Mouse (Mus musculus) retina, adult 2 months (tissue): ENCODE results near the gene Nup188.

Experiments used
- DNase-seq: peaks from one replicate; pipeline ENCODE4 v3.0.0-alpha.2; 2012; ENCODE audit warnings: low read depth, low spot score

The Nup188 gene

DNA sequence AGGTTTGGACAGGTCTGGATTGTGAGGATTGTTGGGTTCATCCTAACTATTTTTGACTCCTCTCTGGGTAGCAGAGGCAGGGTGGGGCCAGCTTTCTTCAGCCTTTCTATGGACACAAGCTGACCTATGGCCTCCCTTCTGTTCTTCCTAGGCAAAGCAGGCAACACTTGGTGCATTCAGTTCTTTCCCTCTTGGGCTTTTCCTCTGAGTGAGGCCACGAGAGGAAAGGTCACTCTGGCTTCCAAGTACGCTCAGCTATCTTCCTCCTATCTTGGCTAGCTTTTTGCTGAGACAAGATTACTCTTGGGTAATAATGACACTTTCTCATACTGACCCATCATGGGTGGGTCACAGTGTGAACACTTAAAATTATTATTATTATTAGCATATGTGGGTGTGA, 3.0 kb upstream of the Nup188 start:
- DNase-seq: no peak

DNA sequence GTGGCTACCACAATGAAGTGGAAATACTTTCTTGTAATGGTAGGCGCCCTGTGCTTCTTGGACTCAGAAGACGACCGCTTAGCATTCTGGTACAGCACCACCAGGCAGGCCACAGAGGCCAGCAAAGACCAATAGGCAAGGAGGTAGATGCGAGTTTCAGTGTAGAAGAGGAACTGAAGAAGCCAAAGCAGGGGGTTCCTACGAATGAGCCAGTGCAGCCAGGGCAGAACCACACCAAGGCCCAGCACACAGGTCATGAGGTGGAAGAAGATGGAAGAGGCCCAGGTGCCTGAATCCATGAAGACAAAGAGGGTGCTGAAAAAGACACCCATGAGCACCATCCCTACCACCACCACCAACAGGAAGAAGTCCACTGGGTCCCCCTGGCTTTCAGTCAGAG, 1.2 kb upstream of the Nup188 start:
- DNase-seq: no peak

DNA sequence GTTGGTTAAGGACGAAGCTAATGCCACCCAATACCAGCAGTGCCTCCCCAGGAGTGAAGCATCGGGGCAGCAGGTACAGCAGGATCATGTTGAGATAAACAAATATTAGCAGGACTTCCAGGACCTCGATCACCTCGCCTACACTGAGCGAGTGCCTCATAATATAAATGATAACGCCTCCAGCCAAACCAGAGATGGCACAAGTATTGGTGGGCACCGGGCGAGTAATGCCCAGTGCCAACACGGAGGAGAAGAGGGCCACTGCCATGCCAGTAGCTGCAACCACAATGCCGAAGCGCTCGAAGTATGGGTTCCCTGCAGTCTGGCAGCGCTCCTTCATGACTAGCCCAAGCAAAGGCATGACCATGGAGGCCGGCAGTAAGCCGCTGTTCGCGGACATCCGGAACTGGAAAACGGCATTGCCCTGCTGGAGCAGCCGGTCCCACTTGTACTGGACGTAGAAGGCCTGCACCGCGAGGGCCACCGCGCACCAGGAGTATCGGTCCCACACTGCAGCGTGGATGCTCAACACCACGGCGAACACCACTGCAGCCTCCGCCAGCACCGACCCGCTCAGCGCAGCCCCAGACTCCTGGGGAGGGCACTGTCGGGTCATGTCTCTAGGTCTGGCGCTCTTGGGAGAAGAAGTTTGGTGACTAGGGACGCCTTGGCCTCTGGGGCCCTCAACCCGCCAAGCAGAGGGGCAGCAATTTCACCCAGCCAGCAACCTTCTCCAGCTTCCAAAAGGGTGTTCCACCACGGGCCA, 598 bp upstream of the Nup188 start:
- DNase-seq: no peak

DNA sequence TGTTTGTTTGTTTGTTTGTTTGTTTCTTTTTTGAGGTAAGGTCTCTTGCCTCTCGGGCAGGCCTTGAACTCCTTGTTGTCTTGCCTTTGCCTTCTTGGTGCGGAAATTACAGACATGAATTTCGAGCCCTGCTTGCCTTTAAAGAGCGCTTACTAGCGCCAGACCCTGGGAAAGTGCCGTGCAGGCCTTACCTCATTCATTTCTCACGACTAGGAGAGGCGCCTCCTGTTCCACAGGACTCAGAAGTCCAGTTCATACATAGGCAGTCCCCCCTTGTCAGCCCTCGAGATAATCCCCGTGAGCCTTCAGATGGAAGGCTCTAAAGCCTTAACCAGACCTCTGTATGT, 803 bp downstream of the Nup188 start:
- no peak for DNase-seq

DNA sequence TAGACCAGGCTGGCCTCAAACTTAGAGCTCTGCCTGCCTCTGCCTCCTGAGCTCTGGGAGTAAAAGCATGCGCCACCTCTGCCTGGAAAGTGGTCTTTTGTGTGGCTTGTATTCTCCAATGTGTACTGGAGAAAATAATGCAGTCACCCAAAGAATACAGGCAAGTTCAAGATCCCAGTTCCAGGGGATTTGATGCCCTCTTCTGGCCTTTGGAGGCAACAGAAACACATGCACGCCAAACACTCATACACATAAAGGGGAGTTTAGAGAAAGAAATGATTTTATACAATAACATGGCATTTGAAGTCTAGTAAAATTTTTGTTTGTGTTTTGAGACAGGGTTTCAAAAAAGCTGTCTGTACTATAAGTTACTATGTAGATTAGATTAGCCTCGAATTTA, 13.3 kb downstream of the Nup188 start:
- DNase-seq: no peak

DNA sequence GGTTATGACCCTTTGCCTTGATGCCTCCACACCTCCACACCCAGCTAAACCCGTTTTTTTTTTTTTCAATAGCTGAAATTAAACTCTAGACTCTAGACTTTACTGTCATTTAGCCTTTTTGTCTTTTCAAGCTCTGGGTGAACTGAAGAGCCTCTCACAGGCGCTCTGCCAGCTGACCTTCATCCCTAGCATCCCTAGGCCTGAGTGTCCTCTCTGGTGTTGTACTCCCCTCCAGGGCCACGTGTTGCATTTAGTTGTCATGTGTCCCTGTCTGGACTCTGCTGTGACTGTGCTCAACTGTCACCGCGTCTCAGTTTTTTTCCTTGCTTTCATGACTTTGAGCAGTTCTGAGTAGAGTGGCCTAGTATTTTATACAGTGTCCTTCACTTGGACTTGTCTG, 13.8 kb downstream of the Nup188 start:
- DNase-seq: no peak

DNA sequence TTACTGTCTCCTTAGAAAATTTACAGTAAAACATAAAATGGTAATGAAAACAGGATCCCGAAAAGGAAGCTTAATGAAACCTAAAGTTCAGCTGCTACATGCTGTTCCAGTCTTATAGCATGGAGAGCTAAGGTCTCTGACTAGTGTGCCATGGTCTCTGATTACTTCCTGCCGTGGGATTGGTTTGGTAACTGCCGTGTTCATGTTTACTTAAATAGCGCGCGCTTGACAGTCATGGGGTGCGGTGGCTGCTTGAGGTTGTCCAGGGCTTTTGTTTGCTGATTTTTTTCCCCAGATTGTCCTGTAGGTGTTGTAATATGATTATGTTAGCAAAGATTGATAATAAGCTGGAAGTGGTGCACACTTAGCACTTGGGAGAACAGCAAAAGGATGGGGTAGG, 19.9 kb downstream of the Nup188 start:
- DNase-seq: no peak

DNA sequence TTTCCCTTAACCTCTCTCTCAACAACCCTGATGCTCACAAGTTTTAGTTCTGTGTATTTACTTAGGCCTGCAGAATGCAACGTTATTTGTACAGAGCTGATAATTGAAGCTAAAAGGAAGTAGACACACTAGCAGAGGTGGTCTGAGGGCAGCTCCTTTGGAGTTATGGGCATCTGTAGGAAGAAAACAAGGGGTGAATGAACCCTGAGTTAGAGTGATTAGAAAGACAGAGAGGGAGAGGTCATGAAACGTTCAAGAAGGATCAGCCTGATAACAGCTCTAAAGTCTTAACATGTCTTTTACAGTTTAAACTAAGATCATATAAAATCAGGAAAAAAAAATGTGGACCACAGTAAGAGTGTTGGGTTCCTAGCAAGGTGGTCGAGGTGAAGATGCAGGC, 23.2 kb downstream of the Nup188 start:
- DNase-seq: no peak

DNA sequence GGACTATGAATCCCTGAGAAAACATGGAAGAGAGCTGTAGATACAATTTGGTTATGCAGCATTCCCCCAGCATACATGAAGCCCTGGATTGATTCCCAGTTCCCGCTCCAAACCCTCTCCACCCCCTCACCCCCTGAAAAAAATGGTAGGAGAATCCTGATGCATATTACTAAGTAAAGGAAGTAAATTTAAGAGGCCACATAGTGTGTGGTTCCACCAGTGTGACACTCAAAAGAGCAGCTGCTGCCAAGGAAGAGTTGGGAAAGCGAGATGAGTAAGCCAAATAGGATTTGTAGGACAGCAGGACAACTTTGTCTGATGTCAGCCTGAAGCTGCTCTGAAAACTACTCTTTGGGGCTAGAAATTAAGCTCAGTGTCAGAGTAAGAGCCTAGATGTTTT, 25.3 kb downstream of the Nup188 start:
- DNase-seq: no peak

DNA sequence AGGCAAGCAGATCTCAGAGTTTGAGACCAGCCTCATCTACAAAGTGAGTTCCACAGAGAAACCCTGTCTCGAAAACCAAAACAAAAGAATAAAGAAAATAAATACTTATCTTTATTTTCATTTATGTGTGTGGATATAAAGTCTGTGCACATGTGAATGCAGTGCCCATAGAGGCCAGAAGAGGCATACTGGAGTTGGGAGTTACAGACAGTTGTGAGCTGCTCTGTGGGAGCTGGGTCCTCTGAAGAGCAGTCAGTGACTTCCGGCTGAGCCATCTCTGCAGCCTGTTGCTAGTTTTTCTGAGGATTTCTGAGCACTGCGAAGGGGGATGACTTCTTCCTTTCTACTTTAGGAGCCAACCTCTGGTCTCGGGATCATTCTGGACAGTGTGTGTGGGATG, 29.9 kb downstream of the Nup188 start:
- DNase-seq: no peak

DNA sequence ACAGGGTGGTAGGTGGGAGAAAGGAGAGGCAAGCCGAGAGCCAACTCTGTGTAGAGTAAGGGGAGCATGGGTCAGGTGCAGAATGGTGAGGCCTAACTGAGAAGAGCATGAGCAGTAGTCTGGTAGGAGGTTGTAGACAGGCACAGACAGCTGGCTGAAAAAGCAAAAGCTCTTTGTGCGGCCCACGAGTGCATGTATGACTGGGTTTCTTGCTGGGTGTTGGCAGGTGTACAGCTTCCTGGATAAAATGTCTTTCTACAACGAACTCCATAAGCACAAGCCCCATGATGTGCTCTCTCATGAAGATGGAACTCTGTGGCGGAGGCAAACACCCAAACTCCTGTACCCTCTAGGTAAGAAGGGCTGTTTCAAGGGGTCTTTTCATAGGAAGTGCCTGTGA, 30.8 kb downstream of the Nup188 start:
- no peak for DNase-seq

DNA sequence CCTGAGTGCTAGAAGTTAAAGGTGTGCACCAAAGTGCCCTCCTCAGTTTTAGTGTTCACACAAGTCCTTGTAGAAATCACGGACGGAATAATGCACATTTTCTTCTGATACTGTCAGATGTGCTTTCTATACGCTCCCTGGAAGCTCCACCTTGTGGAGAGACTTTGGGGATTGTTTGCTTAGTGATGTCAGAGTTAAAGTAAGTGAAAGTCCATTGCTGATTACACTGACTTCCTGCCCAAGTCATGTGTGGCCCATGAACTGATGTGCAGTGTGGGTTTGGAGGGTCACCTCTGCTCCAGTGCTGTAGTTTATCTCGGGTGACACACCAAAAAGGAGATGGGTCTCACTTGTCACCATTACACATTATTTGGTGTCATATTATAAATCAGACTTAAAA, 33.1 kb downstream of the Nup188 start:
- no peak for DNase-seq

DNA sequence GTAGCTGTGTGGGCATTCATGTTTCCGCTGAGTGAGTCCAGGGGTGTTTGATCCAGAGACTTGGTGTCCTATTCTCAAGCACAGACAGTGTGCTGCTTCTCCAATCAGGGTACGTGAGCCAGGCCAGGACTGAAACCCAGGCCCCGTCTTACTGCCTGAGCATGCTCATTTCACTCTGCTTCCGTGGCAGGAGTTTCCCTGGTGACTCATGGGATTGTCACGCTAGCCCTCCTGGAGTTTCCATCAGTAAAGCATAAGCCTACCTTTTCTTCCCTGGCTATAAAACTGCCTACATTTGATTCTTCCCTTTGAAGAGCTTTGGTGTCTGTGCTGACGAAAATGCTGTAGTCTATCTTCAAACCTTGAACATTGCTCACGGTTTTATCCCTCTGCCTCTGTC, 36.9 kb downstream of the Nup188 start:
- DNase-seq: no peak

DNA sequence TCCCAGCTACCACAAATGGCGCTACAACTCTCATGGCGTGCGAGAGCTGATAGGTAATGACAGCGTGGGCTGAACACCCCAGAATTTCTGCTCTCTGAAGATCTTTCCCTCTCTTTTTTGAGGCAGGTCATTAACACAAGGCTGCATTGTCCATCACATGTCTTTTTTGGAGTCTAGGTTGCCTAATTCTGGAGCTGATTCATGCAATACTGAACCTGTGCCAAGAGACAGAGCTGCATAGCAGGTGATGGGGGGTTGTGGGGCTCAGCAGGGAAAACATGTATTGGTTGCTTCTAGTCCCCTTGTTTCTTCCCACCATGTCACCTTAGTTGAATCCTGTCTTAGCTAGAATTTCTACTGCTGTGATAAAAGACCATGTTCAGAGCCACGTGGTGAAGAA, 39.1 kb downstream of the Nup188 start:
- no peak for DNase-seq

DNA sequence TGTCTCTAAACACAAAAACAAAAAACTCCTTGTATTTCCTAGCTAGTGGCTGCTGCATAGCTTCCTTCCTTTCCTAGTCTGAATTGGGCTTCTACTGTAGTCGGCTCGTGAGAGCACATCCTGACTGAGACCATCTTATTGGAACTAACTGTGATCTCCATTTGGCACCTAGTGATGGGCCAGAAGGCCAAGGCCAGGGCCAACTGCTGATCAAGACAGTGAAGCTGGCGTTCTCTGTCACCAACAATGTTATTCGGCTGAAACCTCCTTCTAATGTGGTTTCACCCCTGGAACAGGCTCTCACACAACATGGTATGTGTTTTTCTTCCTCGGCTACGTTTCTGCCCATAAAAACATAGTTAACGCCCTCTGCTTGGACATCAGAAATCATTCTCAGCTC, 41.1 kb downstream of the Nup188 start:
- DNase-seq: no peak

DNA sequence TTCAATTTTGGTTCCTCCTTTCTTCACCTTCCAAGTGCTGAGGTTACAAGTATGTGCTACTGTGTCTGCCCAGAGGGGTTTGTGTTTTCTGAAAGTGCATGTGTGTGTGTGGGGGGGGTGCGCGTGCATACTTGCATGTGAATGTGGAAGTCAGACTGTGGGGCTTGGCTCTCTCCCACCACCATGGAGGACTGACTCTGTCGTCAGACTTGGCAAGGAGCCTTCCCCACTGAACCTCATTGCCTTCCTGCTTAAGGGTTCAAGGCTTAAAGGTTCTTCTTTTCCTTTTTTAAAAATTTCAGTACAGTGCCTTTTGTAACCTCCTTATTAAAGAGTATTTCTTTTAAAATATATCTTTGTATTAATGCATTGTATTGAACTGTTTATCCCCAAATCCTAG, 42.6 kb downstream of the Nup188 start:
- DNase-seq: no peak

DNA sequence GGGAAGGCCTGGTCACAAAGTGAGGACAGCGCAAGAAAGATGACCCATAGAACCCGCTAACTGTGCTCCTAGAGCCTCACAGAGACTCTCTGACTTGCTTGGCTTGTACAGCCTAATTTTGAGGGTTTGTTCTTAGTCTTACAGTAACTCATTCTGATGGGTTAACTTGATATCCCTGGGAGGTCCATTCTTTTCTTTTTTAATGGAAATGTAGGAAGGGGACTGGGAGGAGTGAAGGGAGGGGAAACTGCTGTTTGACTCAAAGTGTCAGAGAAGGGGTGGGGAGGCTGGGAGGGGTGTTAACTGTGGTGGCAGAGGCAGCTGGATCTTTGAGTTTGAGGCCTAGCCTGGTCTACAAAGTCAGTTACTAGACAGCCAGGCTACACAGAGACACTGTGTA, 49.1 kb downstream of the Nup188 start:
- no peak for DNase-seq

DNA sequence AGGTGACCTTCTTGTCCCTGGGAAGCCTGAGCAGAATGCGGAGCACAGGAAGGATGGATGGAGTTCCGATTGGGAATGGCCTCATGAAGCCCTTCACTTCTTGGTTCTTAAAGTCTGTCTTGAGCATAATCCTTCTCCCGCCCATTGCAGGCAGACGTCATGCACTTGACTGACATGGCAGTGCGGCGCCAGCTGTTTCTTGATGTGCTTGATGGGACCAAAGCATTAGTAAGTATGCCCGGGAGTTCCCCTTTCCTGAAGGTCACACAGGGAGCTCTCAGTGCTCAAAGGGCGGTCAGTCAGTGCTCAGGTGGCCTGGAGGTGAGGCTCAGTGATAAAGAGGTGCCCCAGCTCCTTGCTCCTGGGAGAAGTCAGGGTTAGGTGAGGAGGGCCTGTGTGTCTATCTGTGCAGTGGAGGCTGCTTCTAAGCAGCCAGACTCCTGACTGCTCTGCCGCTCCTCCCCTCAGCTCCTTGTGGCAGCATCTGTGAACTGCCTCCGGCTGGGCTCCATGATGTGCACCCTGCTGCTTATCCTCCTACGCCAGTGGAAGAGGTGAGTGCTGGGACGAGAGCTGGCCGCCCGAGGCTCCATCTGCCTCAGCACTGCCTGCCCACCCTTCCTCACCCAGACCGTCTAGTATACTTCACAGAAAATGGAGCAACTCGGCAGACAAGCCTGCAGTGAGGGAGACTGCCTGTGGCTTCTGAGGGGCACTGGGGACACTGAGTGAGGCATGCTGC, 50.1 kb downstream of the Nup188 start:
- DNase-seq: no peak

DNA sequence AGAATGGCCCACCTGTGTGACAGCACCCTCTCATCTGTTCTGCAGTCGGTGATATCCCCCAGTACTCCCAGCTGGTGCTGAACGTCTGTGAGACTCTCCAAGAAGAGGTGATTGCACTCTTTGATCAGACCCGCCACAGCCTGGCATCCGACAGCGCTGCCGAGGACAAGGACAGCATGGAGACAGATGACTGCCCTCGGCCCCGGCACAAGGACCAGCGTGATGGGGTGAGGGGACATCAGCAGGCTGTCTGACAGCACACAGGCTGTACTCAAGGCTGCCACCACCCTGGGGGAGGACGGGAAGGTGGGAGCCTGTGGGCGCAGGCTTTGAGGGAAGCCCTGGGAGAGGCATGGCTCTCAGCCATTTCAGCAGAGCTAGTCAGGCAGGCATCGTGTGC, 51.0 kb downstream of the Nup188 start:
- no peak for DNase-seq

DNA sequence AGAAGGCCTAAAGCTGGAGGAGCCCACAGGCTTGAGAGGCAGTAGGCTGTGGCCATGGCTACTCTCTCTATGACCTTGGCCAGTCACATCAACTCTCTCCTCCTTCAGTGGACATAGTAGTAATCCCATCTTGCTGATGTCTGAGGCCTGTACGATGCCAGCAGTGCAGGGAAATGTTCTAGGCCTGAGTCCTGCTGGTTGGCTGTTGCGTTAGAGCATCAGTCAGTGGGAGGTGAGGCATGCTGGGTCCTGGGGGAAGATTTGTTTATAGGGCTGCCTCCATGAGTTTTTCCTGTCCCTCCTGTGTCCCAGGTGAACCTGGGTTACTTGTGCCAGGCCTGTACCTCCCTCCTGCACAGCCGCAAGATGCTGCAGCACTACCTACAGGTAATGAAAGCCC, 55.9 kb downstream of the Nup188 start:
- no peak for DNase-seq

DNA sequence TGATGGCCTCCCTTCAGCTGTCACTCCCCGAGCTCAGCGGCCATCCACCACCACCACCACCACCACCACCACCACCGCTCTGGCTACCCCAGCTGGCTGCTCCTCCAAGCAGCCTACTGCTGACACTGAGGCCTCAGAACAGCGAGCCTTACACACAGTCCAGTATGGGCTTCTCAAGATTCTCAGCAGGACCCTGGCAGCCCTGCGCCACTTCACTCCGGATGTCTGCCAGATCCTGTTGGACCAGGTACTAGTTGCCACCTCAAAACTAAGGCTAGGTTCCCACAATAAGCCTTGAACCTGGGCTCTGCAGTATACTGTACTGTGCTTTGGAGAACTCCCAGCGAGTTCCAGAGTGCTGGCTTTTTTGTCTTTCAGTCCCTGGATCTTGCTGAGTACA, 56.3 kb downstream of the Nup188 start:
- no peak for DNase-seq

DNA sequence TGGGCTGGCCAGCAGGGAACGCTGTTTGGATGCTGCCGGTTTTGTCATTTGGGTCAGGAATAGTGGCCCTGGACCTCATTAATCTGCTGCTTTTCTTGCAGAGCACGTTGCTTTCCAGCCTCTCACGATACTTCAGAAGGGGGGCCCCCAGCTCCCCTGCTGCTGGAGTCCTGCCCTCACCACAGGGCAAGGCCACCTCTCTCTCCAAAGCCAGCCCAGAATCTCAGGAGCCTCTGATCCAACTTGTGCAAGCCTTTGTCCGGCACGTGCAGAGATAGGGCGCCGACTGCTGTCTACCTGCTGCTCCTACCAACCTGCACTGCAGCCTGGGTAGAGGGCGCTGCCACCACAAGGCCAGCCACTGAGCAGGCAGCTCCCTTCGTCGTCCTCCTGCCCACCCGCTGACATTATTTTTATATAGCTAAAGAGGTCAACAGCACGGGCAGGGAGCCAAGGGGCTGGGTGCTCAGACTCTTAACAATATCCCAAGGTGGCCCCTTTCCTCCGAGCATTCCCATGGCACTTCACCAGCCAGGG, 57.5 kb downstream of the Nup188 start:
- DNase-seq: no peak

DNA sequence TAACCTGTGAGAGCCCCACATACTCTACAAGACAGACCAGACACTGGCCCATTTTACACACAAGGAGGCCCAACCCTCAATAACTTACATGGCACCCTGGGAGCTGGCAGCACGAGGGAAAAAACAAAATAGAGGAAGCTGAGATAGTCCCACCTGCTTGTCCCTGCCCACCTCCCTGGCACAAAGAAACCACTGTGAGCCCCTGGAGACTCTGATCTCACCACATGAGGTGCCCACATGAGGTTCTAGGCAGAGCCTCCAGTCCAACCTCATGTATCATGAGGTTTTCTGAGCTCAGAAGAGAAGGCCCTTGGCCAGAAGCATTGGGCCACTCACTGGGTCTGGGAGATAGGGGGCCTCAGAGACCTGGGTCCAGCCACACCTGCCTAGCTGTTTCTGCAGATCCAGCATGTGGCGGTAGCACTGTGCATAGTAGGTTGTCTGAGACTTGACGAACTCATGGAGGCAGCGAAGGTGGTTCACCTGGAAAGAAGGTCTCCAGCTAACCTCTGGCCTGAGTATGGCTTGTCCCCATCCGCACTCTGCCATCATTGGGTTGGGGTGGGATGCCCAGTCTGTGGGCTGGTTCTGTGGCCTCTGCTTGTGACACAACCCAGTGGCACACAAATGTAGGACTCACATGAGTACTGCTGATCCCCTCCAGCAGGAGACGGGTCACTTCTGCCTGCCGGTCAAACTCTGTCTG, 59.9 kb downstream of the Nup188 start:
- no peak for DNase-seq
